Mouse (Mus musculus) ES-E14 (cell line): ENCODE results near the gene Hipk2. TPM values are rescaled to one million over a fixed set of nuclear protein-coding genes. Genes with fewer than 3 reads are reported as not detected.

Source experiments
- DNase-seq: peaks from one replicate; pipeline ENCODE4 v3.0.0-alpha.2; 2013; ENCODE audit warnings: low read depth, low spot score
- H3K27ac ChIP-seq: 2 replicates; pipeline ENCODE4 v1.5.1; 2012; ENCODE audit warnings: low read depth, mild to moderate bottlenecking, low read length, moderate library complexity, mixed read lengths; ENCODE audit not compliant: poor library complexity, insufficient read depth, severe bottlenecking
- H3K36me3 ChIP-seq: 2 replicates; pipeline ENCODE4 v1.6.1; 2012; ENCODE audit warnings: mild to moderate bottlenecking, low read length, moderate library complexity, mixed read lengths; ENCODE audit not compliant: control insufficient read depth, poor library complexity, insufficient read depth, severe bottlenecking
- H3K4me1 ChIP-seq, 2 experiments: fragments of 150-350 bp in 1 of 2; sonication (generic) in 1 of 2; 2 replicates each; pipeline ENCODE4 v1.6.1; 2012; ENCODE audit warnings: low read length in 2 of 2, mild to moderate bottlenecking in 1 of 2, mixed read lengths in 1 of 2; ENCODE audit not compliant: control insufficient read depth in 2 of 2, insufficient read depth in 2 of 2, poor library complexity in 1 of 2
- H3K4me3 ChIP-seq, 2 experiments: fragments of 150-350 bp in 1 of 2; sonication (generic) in 1 of 2; 2 replicates each; pipeline ENCODE4 v1.5.1; 2012; ENCODE audit warnings: low read length in 2 of 2, low read depth in 1 of 2, mild to moderate bottlenecking in 1 of 2, mixed read lengths in 1 of 2; ENCODE audit not compliant: insufficient read depth in 1 of 2, poor library complexity in 1 of 2, severe bottlenecking in 1 of 2
- H3K9ac ChIP-seq: 2 replicates; pipeline ENCODE4 v1.6.1; 2012; ENCODE audit warnings: low read depth, mild to moderate bottlenecking, low read length, mixed read lengths; ENCODE audit not compliant: poor library complexity, insufficient read depth, severe bottlenecking
- H3K9me3 ChIP-seq: fragments of 150-350 bp; sonication (generic); 2 replicates; pipeline ENCODE4 v1.6.1; 2012; ENCODE audit warnings: low read depth, mild to moderate bottlenecking, low read length; ENCODE audit not compliant: control insufficient read depth, insufficient read depth
- CHD2 ChIP-seq: IDR thresholded peaks from 2 replicates; pipeline ENCODE4 v1.6.1; 2014; ENCODE audit warnings: mild to moderate bottlenecking, low read depth, low read length, inconsistent platforms
- HCFC1 ChIP-seq: IDR thresholded peaks from 2 replicates; pipeline ENCODE4 v1.6.1; 2012; ENCODE audit warnings: low read length, inconsistent platforms, borderline replicate concordance; ENCODE audit not compliant: insufficient read depth
- MAFK ChIP-seq: IDR thresholded peaks from 2 replicates; pipeline ENCODE4 v1.6.1; 2014; ENCODE audit warnings: mild to moderate bottlenecking, low read depth, low read length, inconsistent platforms; ENCODE audit not compliant: insufficient read depth
- ZC3H11A ChIP-seq: IDR thresholded peaks from 2 replicates; pipeline ENCODE4 v1.6.1; 2012; ENCODE audit warnings: low read depth, mild to moderate bottlenecking, inconsistent platforms, low read length, borderline replicate concordance
- ZNF384 ChIP-seq: IDR thresholded peaks from 2 replicates; pipeline ENCODE4 v1.6.1; 2012; ENCODE audit warnings: low read depth, low read length, inconsistent platforms
- in situ Hi-C, 2 experiments: fragments of 600-800 bp; cut with MboI; formaldehyde crosslinking; loops; one replicate each; pipeline ENCODE4 v1.15.1; 2025; ENCODE audit warnings: low sequenced_read_pairs in 2 of 2, inconsistent platforms in 1 of 2; ENCODE audit not compliant: unreplicated experiment in 2 of 2
- total RNA-seq: library from RNA; depleted of rRNA; stranded (reverse); fragments of 300-350 nt; gene quantifications from 2 replicates; pipeline ENCODE4 v1.2.3, GENCODE M21; 2012

Gene Hipk2
- total RNA-seq, 1 experiment, result 7.0 TPM

- Histone ChIP-seq H3K4me1 (no peaks in the 10 kb centered on the region), H3K9ac (no peak overlapping the region), H3K4me3 (no peak overlapping the region), H3K36me3 (no peaks in the 10 kb centered on the region), H3K27ac (no peak overlapping the region), H3K9me3 (no peaks in the 10 kb centered on the region)
- DNase-seq, result no peak
- in situ Hi-C loops, result no loop called here
- no peak for TF ChIP-seq ZNF384
- TF ChIP-seq HCFC1, result no peak
- TF ChIP-seq MAFK, result no peak
- no peak for TF ChIP-seq ZC3H11A
- TF ChIP-seq CHD2, result no peak
Observed at GRCm38 (mm10) chr6:38762588-38763265, 113.2 kb downstream of the Hipk2 start.

GRCm38 (mm10) chr6:38762006-38762405, 114.0 kb downstream of the Hipk2 start:
- in situ Hi-C loops, result no loop called here
- no peaks in the 10 kb centered on the region for H3K4me1 ChIP-seq
- no peaks in the 10 kb centered on the region for H3K36me3 ChIP-seq
- no peak overlapping the region for H3K27ac ChIP-seq
- no peak overlapping the region for H3K9ac ChIP-seq
- no peak for TF ChIP-seq MAFK
- no peak for TF ChIP-seq ZC3H11A
- TF ChIP-seq ZNF384, result no peak
- TF ChIP-seq CHD2, result no peak
- no peak for TF ChIP-seq HCFC1
- DNase-seq, result no peak
- H3K9me3 ChIP-seq, result no peaks in the 10 kb centered on the region
- no peak overlapping the region for H3K4me3 ChIP-seq

GRCm38 (mm10) chr6:38760911-38761706, 114.9 kb downstream of the Hipk2 start:
- TF ChIP-seq ZNF384 (no peak), CHD2 (no peak), MAFK (no peak), ZC3H11A (no peak), HCFC1 (no peak)
- no peaks in the 10 kb centered on the region for H3K9me3 ChIP-seq
- no peak overlapping the region for H3K4me3 ChIP-seq
- no peak for DNase-seq
- no peaks in the 10 kb centered on the region for H3K36me3 ChIP-seq
- in situ Hi-C loops, result no loop called here
- no peak overlapping the region for H3K9ac ChIP-seq
- no peak overlapping the region for H3K27ac ChIP-seq
- H3K4me1 ChIP-seq, result no peaks in the 10 kb centered on the region

- no peak for TF ChIP-seq HCFC1
- TF ChIP-seq ZC3H11A, result no peak
- no peak for TF ChIP-seq CHD2
- no peak for TF ChIP-seq ZNF384
- TF ChIP-seq MAFK, result no peak
- Histone ChIP-seq H3K36me3 (no peaks in the 10 kb centered on the region), H3K9me3 (no peaks in the 10 kb centered on the region), H3K4me3 (no peak overlapping the region), H3K4me1 (no peaks in the 10 kb centered on the region), H3K27ac (no peak overlapping the region), H3K9ac (no peak overlapping the region)
- DNase-seq, result no peak
- in situ Hi-C loops, result no loop called here
Observed at GRCm38 (mm10) chr6:38759922-38760620, 115.9 kb downstream of the Hipk2 start.
